Mouse (Mus musculus) right cerebral cortex, postnatal 4 days (tissue): ENCODE measurements around the gene Nudt3.
A peak's percentile ranks its signal among the peaks of the same experiment; 100 is the strongest.

ENCODE experiments used
- DNase-seq: peaks from one replicate; pipeline ENCODE4 v3.0.0-alpha.2; 2022

The Nudt3 gene

GRCm38 (mm10) chr17:27596376-27597190, 26.7 kb downstream of the Nudt3 start:
- DNase-seq, result no peak

GRCm38 (mm10) chr17:27595659-27596375, 27.5 kb downstream of the Nudt3 start:
- DNase-seq, result no peak

- DNase-seq, result no peak
Observed at GRCm38 (mm10) chr17:27592565-27592910, 30.8 kb downstream of the Nudt3 start.

GRCm38 (mm10) chr17:27591826-27592564, 31.3 kb downstream of the Nudt3 start:
- no peak for DNase-seq

- no peak for DNase-seq
Observed at GRCm38 (mm10) chr17:27588231-27588630, 35.1 kb downstream of the Nudt3 start.

- peak; percentile 43 for DNase-seq
Observed at GRCm38 (mm10) chr17:27587252-27587651, 36.0 kb downstream of the Nudt3 start.

GRCm38 (mm10) chr17:27586661-27587060, 36.6 kb downstream of the Nudt3 start:
- DNase-seq, result no peak

GRCm38 (mm10) chr17:27583185-27583894, 40.0 kb downstream of the Nudt3 start:
- no peak for DNase-seq

- no peak for DNase-seq
Observed at GRCm38 (mm10) chr17:27580392-27581068, 42.8 kb downstream of the Nudt3 start.

- DNase-seq, result no peak
Observed at GRCm38 (mm10) chr17:27579816-27580215, 43.5 kb downstream of the Nudt3 start.

GRCm38 (mm10) chr17:27578487-27578886, 44.8 kb downstream of the Nudt3 start:
- no peak for DNase-seq

- DNase-seq, result no peak
Observed at GRCm38 (mm10) chr17:27577468-27577867, 45.8 kb downstream of the Nudt3 start.

GRCm38 (mm10) chr17:27576056-27576455, 47.2 kb downstream of the Nudt3 start:
- no peak for DNase-seq

- no peak for DNase-seq
Observed at GRCm38 (mm10) chr17:27575116-27575776, 48.0 kb downstream of the Nudt3 start.

GRCm38 (mm10) chr17:27574470-27575115, 48.7 kb downstream of the Nudt3 start:
- DNase-seq, result peak; percentile 73

- no peak for DNase-seq
Observed at GRCm38 (mm10) chr17:27573772-27574320, 49.4 kb downstream of the Nudt3 start.

GRCm38 (mm10) chr17:27571315-27571714, 52.0 kb downstream of the Nudt3 start:
- DNase-seq, result no peak

GRCm38 (mm10) chr17:27568228-27568627, 55.1 kb downstream of the Nudt3 start:
- DNase-seq, result no peak

- no peak for DNase-seq
Observed at GRCm38 (mm10) chr17:27565942-27566267, 57.4 kb downstream of the Nudt3 start.

- peak; percentile 97 for DNase-seq
Observed at GRCm38 (mm10) chr17:27565163-27565941, 57.9 kb downstream of the Nudt3 start, which contains the start of gene AI413582. Gene AI413582 (minus strand): TSS chr17:27565756.
